Mouse (Mus musculus): ENCODE measurements around the gene Ano6.

GRCm38 (mm10) chr15:95790529-95791071, at the start of gene Ano6:
- TF ChIP-seq CTCF (IDR thresholded peaks at IDR 0.05; ENCODE audit: low read depth) = no peak
- TF ChIP-seq EP300 (IDR thresholded peaks at IDR 0.05; ENCODE audit: low read depth) = no peak

Data from liver, embryonic 14.5 days (tissue).